Mouse (Mus musculus) CD8-positive naive resting alpha-beta T cell, adult 2 months (primary cell): Measurements from ENCODE around the gene Lrrc3c.

Source experiments
- DNase-seq, 2 experiments: peaks; one replicate each; pipeline ENCODE4 v3.0.0; 2022; ENCODE audit warnings: low read depth in 2 of 2, low spot score in 2 of 2

Lrrc3c gene

DNA sequence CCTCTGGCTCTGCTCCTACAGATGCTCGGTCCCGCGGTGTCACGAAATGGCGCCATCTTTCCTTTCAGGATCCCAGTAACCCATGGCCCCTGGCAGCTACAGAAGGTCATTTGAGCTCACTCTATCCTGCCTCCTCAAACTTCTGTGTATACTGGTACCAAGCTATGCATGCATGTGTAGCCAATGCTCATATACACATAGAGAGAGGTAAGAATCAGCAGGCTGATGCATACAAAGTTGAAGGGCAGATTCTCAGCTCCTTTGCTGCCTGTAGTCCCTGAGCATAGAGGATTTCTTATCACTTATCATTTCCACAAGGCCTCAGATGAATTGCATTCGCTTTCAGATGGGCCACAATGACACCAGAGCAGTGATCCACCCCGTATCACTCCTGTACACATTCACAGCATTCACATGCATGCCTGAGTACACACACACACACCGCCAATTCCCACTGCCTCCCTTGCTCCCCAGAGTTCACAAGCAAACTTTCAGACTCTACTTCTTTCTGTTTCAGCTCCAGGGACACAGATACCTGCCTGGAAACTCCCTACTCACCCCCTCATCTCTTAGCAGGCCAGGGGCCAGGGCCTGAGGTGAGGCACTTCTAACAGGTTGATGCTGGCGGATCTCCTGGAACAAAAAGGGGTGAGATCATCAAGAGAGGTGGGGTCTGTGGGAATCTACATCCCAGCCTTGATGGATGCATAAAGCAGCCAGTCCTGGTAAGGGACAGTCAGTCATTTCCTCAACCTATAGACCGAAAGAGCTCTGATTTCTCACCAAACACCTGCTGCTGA lies 27.7 kb downstream of the Lrrc3c start, which contains the start of the genes Gm12355 and Gsdma3:
Gene Gm12355 (minus strand): TSS at position 51 of the 800 bp plus-strand sequence.
Gene Gsdma3 (plus strand): TSS at position 750 of the 800 bp plus-strand sequence.
- DNase-seq, result no peak

- DNase-seq, result no peak
These were observed 30.6 kb downstream of the Lrrc3c start for GRCm38 (mm10) chr11:98628706-98629105.

DNA sequence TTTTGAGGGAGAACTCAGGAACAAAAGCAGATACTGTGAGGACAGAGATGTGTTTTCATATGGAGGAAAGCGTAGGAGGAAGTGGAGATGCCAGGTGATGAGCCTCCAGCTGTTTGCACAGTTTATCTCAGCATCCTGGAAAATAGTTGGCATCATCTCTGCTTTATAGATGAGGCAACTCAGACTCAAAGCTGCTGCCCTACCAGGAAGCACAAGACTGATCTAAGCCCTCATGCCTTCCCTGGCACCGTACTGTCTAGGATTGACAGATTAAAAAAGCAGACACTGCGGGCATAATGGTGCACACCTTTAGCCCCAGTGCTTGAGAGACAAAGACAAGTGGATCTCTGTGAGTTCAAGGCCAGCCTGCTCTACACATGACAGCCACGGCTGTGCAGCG lies 32.6 kb downstream of the Lrrc3c start:
- no peak for DNase-seq

- DNase-seq, result peak; percentile 25 to 37
These were observed 37.4 kb downstream of the Lrrc3c start for GRCm38 (mm10) chr11:98635312-98635970.

- DNase-seq, result no peak
These were observed 39.4 kb downstream of the Lrrc3c start for GRCm38 (mm10) chr11:98637501-98637900.

- DNase-seq, result no peak
These were observed 42.0 kb downstream of the Lrrc3c start for GRCm38 (mm10) chr11:98640091-98640490.

DNA sequence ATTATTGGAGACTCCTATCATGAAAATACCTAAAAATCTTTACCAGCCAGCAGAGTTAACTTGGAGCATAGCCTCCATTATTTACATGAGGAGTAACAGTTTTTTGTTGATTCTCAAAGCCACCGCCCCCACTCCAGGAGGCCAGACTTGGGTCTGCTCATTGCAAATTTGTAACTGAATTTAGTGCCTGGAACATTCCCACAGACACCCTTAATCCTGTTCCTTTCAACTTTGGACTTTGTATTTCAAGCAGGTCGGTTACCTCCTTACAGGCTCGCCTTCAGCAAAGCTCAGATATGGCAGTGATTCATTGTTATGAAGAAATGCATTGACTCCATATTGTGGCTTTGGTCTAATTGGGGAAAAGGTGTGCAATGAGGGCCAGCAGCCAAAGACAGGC lies 46.7 kb downstream of the Lrrc3c start:
- DNase-seq, result no peak

DNA sequence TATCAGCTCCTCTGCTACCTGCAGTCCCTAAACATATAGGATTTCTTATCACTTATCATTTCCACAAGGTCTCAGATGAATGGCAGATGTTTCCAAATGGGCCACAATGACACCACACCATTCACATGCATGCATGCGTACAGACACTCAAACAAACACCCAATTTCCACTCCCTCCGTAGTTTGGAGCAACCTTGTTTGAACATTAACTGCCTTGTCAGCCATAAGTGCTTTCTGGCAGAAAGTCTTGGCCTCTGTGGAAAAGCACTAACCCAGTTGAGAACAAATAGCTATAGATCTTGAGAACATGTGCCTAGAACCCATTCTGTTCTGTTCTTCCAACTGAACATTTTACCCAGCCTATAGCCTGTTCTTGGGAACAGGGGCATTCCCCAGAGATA lies 47.9 kb downstream of the Lrrc3c start:
- DNase-seq, result no peak

DNA sequence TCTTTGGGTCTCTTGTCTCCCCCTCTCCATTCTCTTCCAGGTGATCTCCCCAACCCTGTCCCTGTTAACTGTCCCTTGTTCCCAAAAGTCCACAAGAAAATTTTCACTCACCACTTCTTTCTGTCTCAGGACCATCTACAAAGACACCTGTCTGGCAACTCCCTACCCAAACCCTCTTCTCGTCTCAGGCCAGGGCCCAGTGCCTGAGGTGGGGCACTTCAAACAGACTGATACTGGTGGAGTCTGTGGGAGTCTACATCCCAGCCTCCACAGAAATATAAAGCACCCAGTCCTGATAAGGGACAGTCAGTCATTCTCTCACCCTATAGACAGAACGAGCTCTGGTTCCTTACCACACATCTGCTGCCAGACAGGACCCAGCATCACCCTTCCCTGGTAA lies 48.4 kb downstream of the Lrrc3c start, which contains the start of gene Gsdma2:
Gene Gsdma2 (plus strand): TSS at position 301 of the 400 bp plus-strand sequence.
- no peak for DNase-seq
